Mouse (Mus musculus): Measurements from ENCODE around the gene Gm21637. TPM values are rescaled to one million over a fixed set of nuclear protein-coding genes. Genes with fewer than 3 reads are reported as not detected.

The Gm21637 gene
- total RNA-seq (2023) = not detected

GRCm38 (mm10) chrX:31961744-31962143, at the start of gene Gm21637:
Gene Gm21637, plus strand, starts transcription at chrX:31962044.

Other genes with a start within 250 kb of the Gm21637 start
- not detected for gene Btbd35f25, start 244.9 kb upstream of the Gm21637 start, total RNA-seq (2023)
- not detected for gene Btbd35f22, start 85.8 kb downstream of the Gm21637 start, total RNA-seq (2023)